Mouse (Mus musculus) layer of hippocampus, postnatal 10 days (tissue): ENCODE measurements around the gene Gm9936. TPM values are rescaled to one million over a fixed set of nuclear protein-coding genes. Genes with fewer than 3 reads are reported as not detected.

ENCODE experiments used
- microRNA-seq, 2 experiments: library from miRNA; unstranded; fragments of <30 nt; microRNA quantifications; one replicate each; pipeline ENCODE4 v1.2.0; 2021
- total RNA-seq, 2 experiments: library from RNA; stranded (reverse); gene quantifications; 2 replicates each; pipeline ENCODE4 v1.2.3; 2021

Gm9936 gene
- total RNA-seq, 2 experiments from 2014 or later = 1.2 to 1.6 TPM

Small RNA genes within 50 kb of the gene (microRNA-seq; reads per million reads assigned to microRNA genes)
- gene Mir6240 = 16.3 to 18.5 reads per million in 2 experiments

Other genes with a start within 250 kb of the Gm9936 start
- 1 to 10 TPM; 1.0 to 2.4 TPM for gene Trpv4, start 200.3 kb downstream of the Gm9936 start, total RNA-seq
- gene Gltp, start 167.7 kb downstream of the Gm9936 start, total RNA-seq = 10 to 100 TPM; 25.4 to 26.7 TPM
- gene Tchp, start 150.9 kb downstream of the Gm9936 start, total RNA-seq = 10 to 100 TPM; 14.1 to 15.8 TPM
- 10 to 100 TPM; 40.2 to 45.1 TPM for gene Ankrd13a, start 84.0 kb downstream of the Gm9936 start, total RNA-seq
- gene Git2, start 83.2 kb downstream of the Gm9936 start, total RNA-seq = 10 to 100 TPM; 42.4 to 44.8 TPM
- 100 to 1,000 TPM; 154 to 155 TPM for gene 1500011B03Rik, start 35.2 kb downstream of the Gm9936 start, total RNA-seq
- not detected for gene 4930519G04Rik, start 5.0 kb downstream of the Gm9936 start, total RNA-seq
- 1 to 10 TPM in 1 of 2 experiments, under 1 TPM in 1; 0.91 to 1.1 TPM for gene Oasl2, start 38.3 kb upstream of the Gm9936 start, total RNA-seq
- gene Oasl1, start 64.6 kb upstream of the Gm9936 start, total RNA-seq = under 1 TPM in 1 of 2 experiments, not detected in 1; 0.56 TPM
- 100 to 1,000 TPM; 181 to 193 TPM for gene 2210016L21Rik, start 83.5 kb upstream of the Gm9936 start, total RNA-seq
- gene Hnf1a, start 112.4 kb upstream of the Gm9936 start, total RNA-seq = not detected
- 100 to 1,000 TPM in 1 of 2 experiments, 10 to 100 TPM in 1; 97.4 to 104 TPM for gene Sppl3, start 152.5 kb upstream of the Gm9936 start, total RNA-seq
- gene Gm10401, start 239.6 kb upstream of the Gm9936 start, total RNA-seq = not detected